Mouse (Mus musculus): ENCODE measurements around the gene Ube2ql1. TPM values are rescaled to one million over a fixed set of nuclear protein-coding genes. Genes with fewer than 3 reads are reported as not detected.

The Ube2ql1 gene
- 42.4 and 45.5 TPM in 2 replicates for polyA plus RNA-seq (2021; fragmentation: Nextera tagmentation)
- long read RNA-seq, experiment 1, transcript Ube2ql1-201 (2 exons, 2,674 nt): major isoform, 208 of 222 reads
- long read RNA-seq, experiment 1, partial matches to known transcripts: 14 of 222 reads
- long read RNA-seq, experiment 1, other reads (novel, unspliced or antisense): 0 of 222 reads
- long read RNA-seq, experiment 2, transcript Ube2ql1-201 (2 exons, 2,674 nt): major isoform, 50 of 99 reads
- long read RNA-seq, experiment 2, partial matches to known transcripts: 48 of 99 reads
- long read RNA-seq, experiment 2, other reads (novel, unspliced or antisense): 1 of 99 reads

DNA sequence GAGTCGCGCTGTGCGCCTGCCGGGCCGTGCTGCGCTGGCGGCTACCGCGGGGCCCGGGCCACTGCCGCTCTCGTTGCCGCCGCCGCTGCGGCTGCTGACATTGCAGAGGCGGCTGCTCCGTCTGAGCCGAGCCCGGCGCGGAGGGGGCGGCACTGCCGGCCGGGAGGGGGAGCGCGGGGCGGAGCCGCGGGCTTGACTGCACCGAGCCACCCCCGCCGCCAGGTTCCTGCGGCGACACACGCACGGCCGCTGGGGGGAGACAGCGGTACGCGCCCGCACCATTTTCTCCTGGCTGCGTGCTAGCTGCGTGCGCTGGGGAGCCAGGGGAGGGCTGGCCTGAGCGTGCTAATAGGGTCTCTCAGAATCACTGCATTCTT is at the start of gene Ube2ql1:
TSS of gene Ube2ql1 (minus strand) at position 131 of the 377 bp plus-strand sequence.

Other genes with a start within 250 kb of the Ube2ql1 start
- gene Nsun2, start 206.1 kb downstream of the Ube2ql1 start, polyA plus RNA-seq (2021; fragmentation: Nextera tagmentation): 54.1 and 62.6 TPM in 2 replicates
- gene Tent4a, start 205.3 kb downstream of the Ube2ql1 start, polyA plus RNA-seq (2021; fragmentation: Nextera tagmentation): 6.4 and 7.6 TPM in 2 replicates
- gene Srd5a1, start 128.4 kb downstream of the Ube2ql1 start, polyA plus RNA-seq (2021; fragmentation: Nextera tagmentation): 12.7 and 13.4 TPM in 2 replicates
- 96.9 and 102 TPM in 2 replicates for gene Med10, start 62.5 kb upstream of the Ube2ql1 start, polyA plus RNA-seq (2021; fragmentation: Nextera tagmentation)

Data from left cerebral cortex, adult 6 months (tissue).